Mouse (Mus musculus): ENCODE data around the gene Myo15. TPM values are rescaled to one million over a fixed set of nuclear protein-coding genes. Genes with fewer than 3 reads are reported as not detected.
"Not testable (repeated sequence)": the region's sequence is repeated elsewhere in the genome, so short reads cannot be mapped to it uniquely, and the experiment has no call there.

The Myo15 gene
- polyA plus RNA-seq, 1 experiment from 2014 or later = 0.09 TPM

GRCm38 (mm10) chr11:60545433-60545832, 76.3 kb downstream of the Myo15 start:
- Histone ChIP-seq H3K9ac (replicated peaks) (no peak overlapping the region), H3K4me3 (ENCODE audit: low read depth, low read length) (no peak overlapping the region), H3K4me2 (ENCODE audit: low read depth, low read length) (no peak overlapping the region), H3K4me1 (ENCODE audit: insufficient read depth) (peaks cover 30% of the 10 kb centered on the region), H3K27ac (ENCODE audit: low read depth) (no peak overlapping the region), H3K36me3 (replicated peaks; ENCODE audit: insufficient read depth, low read length) (peaks cover 31% of the 10 kb centered on the region), H3K27me3 (ENCODE audit: insufficient read depth, low read length) (no peaks in the 10 kb centered on the region), H3K9me3 (ENCODE audit: low read length) (no peaks in the 10 kb centered on the region)
- no peak for TF ChIP-seq CTCF (IDR thresholded peaks at IDR 0.05; ENCODE audit: low read depth)
- TF ChIP-seq EP300 (IDR thresholded peaks at IDR 0.05; ENCODE audit: low read depth) = no peak
- DNase-seq (no peak), ATAC-seq (no peak)
- 67% methylated on average over 4 of the region's 4 CpGs for WGBS (ENCODE audit: insufficient replicate concordance)

GRCm38 (mm10) chr11:60548112-60548511, 79.0 kb downstream of the Myo15 start:
- no peaks in the 10 kb centered on the region for H3K27me3 ChIP-seq (ENCODE audit: insufficient read depth, low read length)
- WGBS (ENCODE audit: insufficient replicate concordance) = 83% methylated on average over 3 of the region's 3 CpGs
- no peak overlapping the region for H3K27ac ChIP-seq (ENCODE audit: low read depth)
- no peak overlapping the region for H3K4me3 ChIP-seq (ENCODE audit: low read depth, low read length)
- no peak for DNase-seq
- no peak for TF ChIP-seq CTCF (IDR thresholded peaks at IDR 0.05; ENCODE audit: low read depth)
- no peak for TF ChIP-seq EP300 (IDR thresholded peaks at IDR 0.05; ENCODE audit: low read depth)
- ATAC-seq = no peak
- no peak overlapping the region for H3K9ac ChIP-seq (replicated peaks)
- H3K4me1 ChIP-seq (ENCODE audit: insufficient read depth) = peaks cover 13% of the 10 kb centered on the region
- H3K9me3 ChIP-seq (ENCODE audit: low read length) = no peaks in the 10 kb centered on the region
- H3K4me2 ChIP-seq (ENCODE audit: low read depth, low read length) = no peak overlapping the region
- peaks cover 43% of the 10 kb centered on the region for H3K36me3 ChIP-seq (replicated peaks; ENCODE audit: insufficient read depth, low read length)

GRCm38 (mm10) chr11:60553091-60553490, 84.0 kb downstream of the Myo15 start:
- Histone ChIP-seq H3K9ac (replicated peaks) (no peak overlapping the region), H3K4me1 (ENCODE audit: insufficient read depth) (no peaks in the 10 kb centered on the region), H3K27ac (ENCODE audit: low read depth) (no peak overlapping the region), H3K4me3 (ENCODE audit: low read depth, low read length) (no peak overlapping the region), H3K4me2 (ENCODE audit: low read depth, low read length) (no peak overlapping the region), H3K9me3 (ENCODE audit: low read length) (no peaks in the 10 kb centered on the region), H3K27me3 (ENCODE audit: insufficient read depth, low read length) (no peaks in the 10 kb centered on the region), H3K36me3 (replicated peaks; ENCODE audit: insufficient read depth, low read length) (peaks cover 71% of the 10 kb centered on the region)
- ATAC-seq = no peak
- TF ChIP-seq CTCF (IDR thresholded peaks at IDR 0.05; ENCODE audit: low read depth) (no peak), EP300 (IDR thresholded peaks at IDR 0.05; ENCODE audit: low read depth) (no peak)
- DNase-seq = no peak

GRCm38 (mm10) chr11:60557675-60558074, 88.5 kb downstream of the Myo15 start:
- H3K4me3 ChIP-seq (ENCODE audit: low read depth, low read length) = no peak overlapping the region
- no peak overlapping the region for H3K4me2 ChIP-seq (ENCODE audit: low read depth, low read length)
- ATAC-seq (no peak), DNase-seq (no peak)
- H3K27me3 ChIP-seq (ENCODE audit: insufficient read depth, low read length) = no peaks in the 10 kb centered on the region
- WGBS (ENCODE audit: insufficient replicate concordance) = 86% methylated on average over 3 of the region's 3 CpGs
- H3K9ac ChIP-seq (replicated peaks) = no peak overlapping the region
- H3K36me3 ChIP-seq (replicated peaks; ENCODE audit: insufficient read depth, low read length) = peaks cover 43% of the 10 kb centered on the region
- H3K9me3 ChIP-seq (ENCODE audit: low read length) = no peaks in the 10 kb centered on the region
- TF ChIP-seq EP300 (IDR thresholded peaks at IDR 0.05; ENCODE audit: low read depth) (no peak), CTCF (IDR thresholded peaks at IDR 0.05; ENCODE audit: low read depth) (no peak)
- H3K4me1 ChIP-seq (ENCODE audit: insufficient read depth) = no peaks in the 10 kb centered on the region
- H3K27ac ChIP-seq (ENCODE audit: low read depth) = no peak overlapping the region

GRCm38 (mm10) chr11:60559342-60559741, 90.2 kb downstream of the Myo15 start:
- Histone ChIP-seq H3K4me2 (ENCODE audit: low read depth, low read length) (no peak overlapping the region), H3K9ac (replicated peaks) (no peak overlapping the region), H3K27me3 (ENCODE audit: insufficient read depth, low read length) (no peaks in the 10 kb centered on the region), H3K27ac (ENCODE audit: low read depth) (no peak overlapping the region), H3K4me3 (ENCODE audit: low read depth, low read length) (no peak overlapping the region), H3K9me3 (ENCODE audit: low read length) (no peaks in the 10 kb centered on the region), H3K4me1 (ENCODE audit: insufficient read depth) (no peaks in the 10 kb centered on the region), H3K36me3 (replicated peaks; ENCODE audit: insufficient read depth, low read length) (peaks cover 26% of the 10 kb centered on the region)
- ATAC-seq = no peak
- WGBS (ENCODE audit: insufficient replicate concordance) = 19% methylated on average over 3 of the region's 3 CpGs
- peak; percentile 63 for DNase-seq
- no peak for TF ChIP-seq EP300 (IDR thresholded peaks at IDR 0.05; ENCODE audit: low read depth)
- TF ChIP-seq CTCF (IDR thresholded peaks at IDR 0.05; ENCODE audit: low read depth) = peak; percentile 96

- H3K27ac ChIP-seq (ENCODE audit: low read depth); H3K4me1 ChIP-seq (ENCODE audit: insufficient read depth); H3K9ac ChIP-seq (replicated peaks); ATAC-seq; H3K9me3 ChIP-seq (ENCODE audit: low read length); H3K36me3 ChIP-seq (replicated peaks; ENCODE audit: insufficient read depth, low read length); H3K27me3 ChIP-seq (ENCODE audit: insufficient read depth, low read length); H3K4me2 ChIP-seq (ENCODE audit: low read depth, low read length); DNase-seq; H3K4me3 ChIP-seq (ENCODE audit: low read depth, low read length): not testable (repeated sequence)
- WGBS (ENCODE audit: insufficient replicate concordance) = 87% methylated on average over 8 of the region's 12 CpGs
Observed at GRCm38 (mm10) chr11:60574006-60574405, 104.9 kb downstream of the Myo15 start.

Other genes with a start within 250 kb of the Myo15 start
- 21.4 and 31.0 TPM in 2 replicates for gene Srebf1, start 246.8 kb upstream of the Myo15 start, polyA plus RNA-seq (2015; fragmentation: Nextera tagmentation; extraction: Ambion mirVana)
- gene Tom1l2, start 116.4 kb upstream of the Myo15 start, polyA plus RNA-seq (2015; fragmentation: Nextera tagmentation; extraction: Ambion mirVana) = 3.0 and 3.6 TPM in 2 replicates
- 0.54 and 0.56 TPM in 2 replicates for gene Drc3, start 116.0 kb upstream of the Myo15 start, polyA plus RNA-seq (2015; fragmentation: Nextera tagmentation; extraction: Ambion mirVana)
- gene Gid4, start 52.2 kb upstream of the Myo15 start, polyA plus RNA-seq (2015; fragmentation: Nextera tagmentation; extraction: Ambion mirVana) = 5.1 and 5.6 TPM in 2 replicates
- gene Atpaf2, start 50.9 kb upstream of the Myo15 start, polyA plus RNA-seq (2015; fragmentation: Nextera tagmentation; extraction: Ambion mirVana) = 20.9 and 22.6 TPM in 2 replicates
- 25.1 and 25.9 TPM in 2 replicates for gene Drg2, start 14.7 kb upstream of the Myo15 start, polyA plus RNA-seq (2015; fragmentation: Nextera tagmentation; extraction: Ambion mirVana)
- 16.7 and 19.1 TPM in 2 replicates for gene Alkbh5, start 67.0 kb downstream of the Myo15 start, polyA plus RNA-seq (2015; fragmentation: Nextera tagmentation; extraction: Ambion mirVana)
- gene Llgl1, start 230.4 kb downstream of the Myo15 start, polyA plus RNA-seq (2015; fragmentation: Nextera tagmentation; extraction: Ambion mirVana) = 4.2 and 4.6 TPM in 2 replicates